Mouse (Mus musculus): Measurements from ENCODE around the gene Ceacam19. TPM values are rescaled to one million over a fixed set of nuclear protein-coding genes. Genes with fewer than 3 reads are reported as not detected.
"Not testable (repeated sequence)": the region's sequence is repeated elsewhere in the genome, so short reads cannot be mapped to it uniquely, and the experiment has no call there.

Ceacam19 gene
- not detected for total RNA-seq (2021)
- long read RNA-seq, experiment 1 = 0 reads
- long read RNA-seq, experiment 2 = 0 reads

DNA sequence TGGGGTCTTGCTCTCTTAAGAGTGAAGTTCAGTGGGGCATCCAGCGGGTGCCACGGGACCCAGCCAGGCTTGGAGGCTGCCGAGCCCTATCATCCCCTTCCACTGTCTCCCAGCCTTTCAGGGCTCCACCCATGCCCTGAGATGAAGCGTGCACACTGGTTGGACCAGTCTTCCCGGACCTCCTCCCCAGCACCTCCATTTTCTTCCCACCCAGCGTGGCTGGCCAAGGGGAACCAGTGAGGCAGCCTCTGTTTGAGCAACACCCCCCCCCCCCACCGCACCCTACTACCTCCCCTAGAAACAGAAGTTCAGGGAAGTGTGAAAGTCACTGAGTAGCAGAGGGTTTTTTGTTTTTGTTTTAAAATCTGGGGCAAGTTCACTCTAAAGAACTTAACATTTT lies at the start of gene Ceacam19:
TSS of gene Ceacam19 (minus strand) at position 117 of the 400 bp plus-strand sequence.
- no peak for DNase-seq (ENCODE audit: low spot score in 2 of 2)

DNA sequence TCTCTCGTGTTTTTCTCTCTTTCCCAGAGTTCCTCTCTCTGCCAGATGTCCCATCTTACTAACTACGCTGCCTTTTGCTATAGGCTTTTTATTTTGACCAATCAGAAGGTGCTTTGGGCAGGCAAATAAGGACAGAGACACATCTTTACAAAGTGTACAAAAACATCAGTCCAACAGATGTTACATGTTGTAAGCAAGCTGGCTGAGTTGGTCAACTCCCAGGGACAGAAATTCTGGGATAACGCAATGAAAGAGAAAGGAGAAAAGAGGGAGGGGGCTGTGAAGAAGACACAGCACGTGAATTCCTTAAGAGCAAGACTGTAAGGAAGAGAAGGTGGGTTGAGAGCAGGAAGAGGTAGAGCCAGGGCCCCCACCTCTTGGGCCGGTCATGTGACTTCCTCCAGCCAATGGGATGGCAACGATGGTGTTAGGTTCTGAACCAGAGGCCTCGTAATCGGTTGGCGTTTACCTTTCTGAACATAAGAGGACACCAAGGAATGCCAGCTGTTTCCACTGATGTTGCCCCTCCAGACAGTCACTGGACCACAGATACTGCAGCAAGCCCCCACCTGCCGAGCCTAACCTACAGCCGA lies 49.6 kb upstream of the Ceacam19 start:
- no peak for DNase-seq (ENCODE audit: low spot score in 2 of 2)

DNA sequence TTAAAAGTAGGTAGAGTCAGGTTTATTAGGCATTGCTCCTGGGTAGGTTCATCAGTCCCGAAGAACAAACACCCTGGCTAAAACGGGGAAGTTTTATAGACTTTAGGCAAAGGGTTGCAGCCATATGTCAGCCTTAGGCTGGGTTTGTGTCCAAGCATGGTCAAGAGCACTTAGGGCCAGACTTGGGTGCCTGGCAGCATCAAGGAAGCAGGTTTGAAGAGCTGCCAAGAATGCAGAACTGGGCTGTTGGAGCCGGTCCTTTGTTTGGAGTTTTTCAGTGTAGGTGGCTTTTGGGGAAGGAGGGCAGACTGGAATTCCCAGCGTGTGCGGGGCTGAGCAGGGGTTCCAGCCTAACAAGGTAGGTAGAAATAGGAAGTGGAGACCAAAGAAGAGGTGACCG lies 48.2 kb upstream of the Ceacam19 start:
- DNase-seq (ENCODE audit: low spot score in 2 of 2) = no peak

DNA sequence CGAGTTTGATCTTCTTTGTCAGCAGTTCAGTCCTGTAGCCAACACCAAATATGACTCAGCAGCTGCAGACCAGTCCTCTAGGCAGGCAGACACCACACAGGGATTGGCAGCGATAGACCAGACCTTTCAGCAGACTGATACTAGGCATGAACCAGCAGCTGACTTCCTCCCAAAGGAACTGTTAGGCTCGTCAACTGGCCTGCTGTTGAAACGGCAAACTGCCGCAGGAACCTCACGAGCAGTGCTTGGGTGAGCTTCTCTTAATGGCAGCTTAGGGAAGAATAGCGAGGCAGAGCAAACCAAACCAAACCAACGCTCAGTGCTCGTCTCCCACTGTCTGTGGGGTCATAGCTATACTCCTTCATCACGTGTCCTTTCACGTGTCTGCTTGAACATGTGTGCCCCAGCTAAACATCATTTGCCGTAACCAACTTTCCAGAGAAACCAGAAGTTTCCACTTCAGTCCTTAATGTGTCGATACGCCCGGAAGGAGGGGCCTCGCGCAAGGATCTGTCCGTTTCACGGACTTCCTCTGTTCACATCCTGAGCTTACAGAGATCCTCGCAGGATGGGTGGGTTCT lies 47.5 kb upstream of the Ceacam19 start:
- no peak for DNase-seq (ENCODE audit: low spot score in 2 of 2)

DNA sequence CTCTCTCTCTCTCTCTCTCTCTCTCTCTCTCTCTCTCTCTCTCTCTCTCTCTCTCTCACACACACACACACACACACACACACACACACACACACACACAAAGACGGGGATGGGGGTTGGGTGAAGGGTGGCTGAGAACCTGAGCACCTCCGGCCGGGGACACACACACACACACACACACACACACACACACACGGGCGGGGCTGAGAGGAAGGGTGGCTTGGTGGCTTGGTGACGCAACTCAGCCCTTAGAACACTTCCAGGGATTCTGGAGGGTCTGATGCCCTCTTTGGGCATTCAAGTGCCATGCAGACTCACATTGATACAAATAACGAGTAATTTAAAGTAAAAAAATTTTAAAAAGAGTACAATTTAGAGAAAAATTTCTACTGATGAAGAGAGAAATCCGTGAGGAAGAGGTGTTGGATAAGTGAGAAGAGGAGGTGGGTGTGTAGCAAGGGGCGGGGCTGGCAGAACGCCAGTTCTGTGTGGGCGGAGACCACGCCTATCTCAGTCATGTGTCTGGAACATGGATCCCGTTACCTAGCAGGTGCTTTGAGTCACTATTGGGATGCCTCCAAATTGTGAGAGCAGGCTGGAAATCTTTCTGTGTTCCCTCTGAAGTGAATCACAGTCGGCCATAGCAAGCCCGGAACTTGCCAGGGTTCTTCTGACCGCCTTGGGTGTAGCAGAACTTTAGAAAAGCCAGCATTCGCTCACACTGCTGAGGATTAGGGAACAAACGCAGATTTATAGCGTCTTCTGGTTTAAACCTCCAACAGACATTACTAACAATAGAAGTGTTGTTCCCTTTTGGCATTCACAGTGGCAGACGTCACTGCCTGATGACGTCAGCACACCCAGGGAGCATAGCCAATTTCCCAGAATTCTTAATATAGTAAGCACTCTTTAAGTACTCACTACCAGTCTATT lies 45.4 kb upstream of the Ceacam19 start:
- peak; percentile 55 to 63 for DNase-seq (ENCODE audit: low spot score in 2 of 2)

DNA sequence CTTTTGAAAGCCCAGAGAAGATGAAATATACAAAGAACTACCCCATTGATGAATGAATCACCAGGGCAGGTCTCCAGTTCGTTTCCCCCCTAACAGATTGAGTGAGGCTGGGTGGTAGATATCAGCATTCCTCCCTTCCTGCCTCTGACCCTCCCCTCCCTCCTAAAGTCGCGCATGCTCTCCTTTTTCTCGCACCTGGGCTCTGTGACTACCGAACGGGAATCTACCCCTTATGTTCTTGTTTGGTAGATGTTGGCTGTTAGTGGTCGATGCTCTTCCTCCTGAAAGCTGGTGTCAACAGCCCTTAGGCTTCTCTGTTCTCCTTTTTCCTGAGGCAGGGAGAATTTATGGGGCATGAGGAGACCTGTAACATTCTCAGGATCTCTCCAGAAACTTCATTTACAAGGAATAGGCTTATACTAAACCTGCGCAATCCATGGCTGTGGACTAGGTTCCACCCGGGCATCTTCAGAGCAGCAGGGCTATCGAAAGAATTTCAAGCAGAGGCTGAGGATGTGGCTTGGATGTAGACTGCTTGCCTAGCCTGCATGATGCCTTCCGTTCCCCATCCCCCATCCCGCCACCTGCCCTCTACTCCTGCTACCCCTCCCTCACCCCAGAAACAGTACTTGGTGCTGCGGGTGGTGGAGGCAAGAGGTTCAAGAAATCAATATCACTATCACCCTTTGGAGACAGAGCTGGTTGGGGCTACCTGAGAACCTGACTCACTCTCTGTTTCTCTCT lies 44.5 kb upstream of the Ceacam19 start:
- no peak for DNase-seq (ENCODE audit: low spot score in 2 of 2)

DNA sequence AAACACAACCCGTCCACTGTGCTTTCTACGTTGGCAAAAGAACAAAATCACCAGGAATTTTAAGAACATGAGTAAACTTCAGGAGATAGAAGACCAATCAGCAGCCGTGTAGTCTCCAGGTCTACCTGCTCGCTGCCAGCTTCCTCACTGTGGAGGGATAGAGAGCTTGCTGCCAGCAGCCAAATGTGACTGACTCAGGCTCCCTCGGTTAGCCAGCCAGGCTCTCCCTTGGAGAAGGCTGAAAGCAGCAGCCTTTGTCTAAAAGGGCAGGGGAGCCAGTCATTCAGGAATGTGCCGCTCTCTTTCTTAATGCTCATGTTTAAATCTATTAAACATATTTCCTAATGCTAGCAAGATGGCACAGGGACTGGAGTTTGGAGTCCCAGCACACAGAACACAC lies 42.7 kb upstream of the Ceacam19 start:
- not testable (repeated sequence) for DNase-seq (ENCODE audit: low spot score in 2 of 2)

DNA sequence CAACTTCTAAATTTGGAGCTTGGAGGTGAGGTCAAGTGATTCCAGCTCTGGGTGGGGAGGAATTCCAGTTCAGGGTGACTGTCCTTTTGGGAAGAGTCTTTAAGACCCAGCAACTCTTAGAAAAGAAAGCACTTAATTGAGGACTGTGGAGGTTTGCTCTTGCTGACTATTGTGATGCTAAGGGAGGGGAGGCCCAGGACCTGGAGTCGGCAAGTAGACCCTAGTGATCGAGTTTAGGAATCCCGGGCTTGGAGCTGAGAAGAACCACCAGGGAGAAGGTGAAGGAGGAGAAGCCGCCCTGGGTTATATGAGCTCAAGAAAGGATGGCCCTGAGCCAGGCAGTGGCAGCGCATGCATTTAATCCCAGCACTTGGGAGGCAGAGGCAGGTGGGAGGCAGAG lies 40.7 kb upstream of the Ceacam19 start:
- DNase-seq (ENCODE audit: low spot score in 2 of 2) = no peak

DNA sequence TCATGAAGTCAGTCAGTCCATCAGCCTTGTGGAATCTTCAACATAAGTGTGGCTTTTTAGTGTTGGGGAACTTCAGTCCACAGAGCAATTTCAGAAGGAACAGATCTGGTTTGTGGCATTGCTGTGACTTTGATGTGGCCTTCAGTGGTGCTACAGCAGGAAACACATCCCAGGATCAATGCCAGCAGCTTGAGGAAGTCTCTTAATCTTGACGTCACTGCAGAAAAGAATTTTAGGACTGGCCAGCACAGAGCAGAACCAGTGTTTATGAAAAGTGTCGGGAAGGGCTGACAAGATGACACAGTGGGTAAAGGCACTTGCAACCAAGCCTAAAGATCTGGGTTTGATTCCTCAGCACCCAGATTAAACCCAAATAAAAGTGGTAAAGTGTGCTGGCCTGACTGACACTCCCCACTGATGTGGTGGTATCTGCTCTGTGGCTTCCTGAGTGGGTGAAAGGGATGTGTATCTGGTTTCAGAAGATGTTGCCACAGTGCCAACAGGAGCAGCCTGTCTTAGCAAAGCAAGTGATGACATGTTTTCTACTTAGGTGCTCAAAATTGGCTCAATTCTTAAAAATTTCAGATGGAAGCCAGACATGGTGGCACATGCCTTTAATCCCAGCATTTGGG lies 39.2 kb upstream of the Ceacam19 start:
- no peak for DNase-seq (ENCODE audit: low spot score in 2 of 2)

DNA sequence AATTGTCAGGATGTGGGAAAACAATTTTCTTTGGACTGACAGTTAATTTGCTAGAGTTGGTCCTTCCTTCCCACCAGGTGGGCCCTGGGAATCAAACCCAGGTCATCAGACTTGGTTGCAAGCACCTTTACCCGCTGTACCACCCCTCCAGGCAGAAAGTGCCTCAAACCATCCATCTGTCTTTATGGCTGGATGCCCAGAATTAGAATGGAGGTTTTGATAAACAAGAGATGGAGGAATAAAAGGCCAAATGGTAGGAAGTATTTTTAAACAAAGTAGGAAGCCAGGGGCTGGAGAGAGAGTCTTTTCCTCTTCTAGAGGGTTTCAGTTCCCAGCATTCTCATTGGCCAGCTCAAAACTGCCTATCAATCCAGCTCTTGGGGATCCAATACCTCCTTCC lies 37.6 kb upstream of the Ceacam19 start:
- no peak for DNase-seq (ENCODE audit: low spot score in 2 of 2)

DNA sequence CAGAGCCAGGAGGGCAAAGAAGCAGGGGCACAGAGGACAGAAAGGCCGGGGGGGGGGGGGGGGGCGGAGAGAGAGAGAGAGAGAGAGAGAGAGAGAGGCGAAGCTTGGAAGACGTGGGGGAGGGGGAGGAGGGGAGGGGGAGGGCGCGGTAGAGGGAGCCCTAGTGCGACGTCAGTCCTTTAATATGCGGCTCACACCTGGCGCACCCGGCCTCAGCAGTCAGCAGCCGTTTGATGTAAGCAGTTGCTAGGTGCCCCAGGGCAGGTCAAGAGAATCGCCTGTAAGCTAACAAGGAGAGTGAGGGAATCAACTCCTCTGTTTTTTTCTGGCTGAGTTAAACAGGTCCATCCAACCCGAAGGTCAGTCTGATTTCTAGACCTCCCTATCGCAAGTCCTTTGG lies 36.0 kb upstream of the Ceacam19 start:
- DNase-seq (ENCODE audit: low spot score in 2 of 2) = no peak

DNA sequence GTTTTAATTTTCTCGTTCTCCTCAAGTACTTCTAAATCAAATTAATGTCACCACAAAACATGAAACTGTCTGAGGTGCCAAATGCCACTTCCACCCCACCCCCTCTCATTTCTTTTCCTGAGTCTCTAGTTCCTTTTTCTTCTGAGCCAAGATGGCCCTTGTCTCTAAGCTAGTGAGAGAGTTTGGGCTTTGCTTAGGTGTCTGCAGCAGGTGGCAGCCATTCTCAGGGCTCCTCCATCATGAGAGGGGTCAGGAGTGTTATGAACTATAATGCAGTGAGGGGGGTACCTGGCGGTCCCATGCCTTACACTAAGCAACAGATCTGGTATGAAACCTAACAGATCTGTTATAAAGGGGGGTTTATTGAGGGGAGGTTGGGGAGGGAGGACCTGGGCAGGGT lies 35.6 kb upstream of the Ceacam19 start:
- DNase-seq (ENCODE audit: low spot score in 2 of 2) = no peak

DNA sequence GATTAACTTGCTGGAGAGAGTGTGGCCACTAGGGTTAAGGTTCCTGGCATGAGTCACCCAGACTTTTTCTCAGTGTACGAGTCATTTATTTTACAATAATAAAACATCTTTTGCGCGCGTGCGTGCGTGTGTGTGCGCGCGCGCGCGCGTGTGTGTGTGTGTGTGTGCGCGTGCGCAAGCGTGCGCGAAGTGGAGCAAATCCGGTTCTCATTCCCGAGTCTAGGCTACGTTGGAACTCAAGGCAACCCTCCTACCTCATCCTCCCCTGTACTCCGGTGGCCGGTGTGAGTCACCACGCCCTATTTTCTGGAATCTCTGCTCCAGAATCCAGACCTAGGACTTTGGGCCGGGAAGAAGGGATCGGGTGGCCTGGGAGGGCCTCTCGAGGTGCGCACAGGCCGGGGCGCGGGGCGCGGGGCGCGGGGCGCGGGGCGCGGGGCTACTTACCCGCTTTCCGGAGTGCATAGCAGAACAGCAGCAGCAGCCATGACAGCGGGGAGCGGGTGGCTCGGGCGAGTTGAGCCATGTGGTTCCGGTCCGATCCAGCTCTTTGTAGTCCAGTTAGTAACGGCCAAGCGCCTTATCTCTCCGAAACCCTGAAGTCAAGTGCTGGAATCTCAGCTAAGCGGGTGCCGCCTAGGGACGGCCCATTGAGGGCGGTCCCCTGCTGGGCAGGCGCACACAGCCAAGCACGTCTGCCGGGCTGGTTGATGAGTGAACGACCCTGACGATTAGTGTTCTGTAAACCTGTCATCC lies 32.9 kb upstream of the Ceacam19 start, which contains the start of gene Pvr:
TSS of gene Pvr (minus strand) at position 655 of the 756 bp plus-strand sequence.
- peak; percentile 72 to 78 for DNase-seq (ENCODE audit: low spot score in 2 of 2)

DNA sequence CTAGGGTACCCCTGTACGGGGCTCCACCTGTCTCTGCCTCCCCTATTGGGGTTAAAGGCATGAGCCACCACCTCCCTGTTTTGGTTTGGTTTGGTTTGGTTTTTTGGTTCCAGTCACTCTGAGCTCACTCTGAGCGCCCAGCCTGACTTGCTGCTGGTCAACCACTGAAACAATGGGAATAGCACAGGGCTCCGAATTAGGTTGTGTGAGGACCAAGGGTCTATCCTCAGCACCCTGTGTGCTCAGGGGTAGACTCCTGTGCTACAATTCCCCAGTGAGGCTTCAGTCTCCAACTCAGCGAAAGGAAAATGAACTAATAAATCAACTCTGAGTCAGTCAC lies 32.4 kb upstream of the Ceacam19 start:
- peak in 1 of 2 experiments; percentile 22 for DNase-seq (ENCODE audit: low spot score in 2 of 2)

DNA sequence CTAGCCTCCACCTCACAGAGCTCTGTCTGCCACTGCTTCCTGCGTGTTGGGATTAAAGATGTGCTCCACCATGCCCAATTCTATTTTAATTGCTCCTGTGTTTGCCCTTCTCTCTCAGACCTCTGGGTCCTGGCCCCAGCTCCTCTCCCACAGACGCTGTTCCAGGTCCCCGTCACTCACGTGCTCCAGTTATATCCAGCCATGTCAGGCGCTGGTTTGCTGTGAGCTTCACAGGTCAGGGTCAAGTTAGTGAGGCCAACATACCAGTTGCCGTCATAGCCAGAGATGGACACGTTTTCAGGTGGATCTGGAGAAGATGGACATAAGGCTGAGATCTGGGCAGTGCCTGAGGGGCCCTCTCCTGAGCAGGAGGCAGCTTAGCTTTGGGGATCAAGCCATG lies 26.8 kb upstream of the Ceacam19 start:
- DNase-seq (ENCODE audit: low spot score in 2 of 2) = no peak

DNA sequence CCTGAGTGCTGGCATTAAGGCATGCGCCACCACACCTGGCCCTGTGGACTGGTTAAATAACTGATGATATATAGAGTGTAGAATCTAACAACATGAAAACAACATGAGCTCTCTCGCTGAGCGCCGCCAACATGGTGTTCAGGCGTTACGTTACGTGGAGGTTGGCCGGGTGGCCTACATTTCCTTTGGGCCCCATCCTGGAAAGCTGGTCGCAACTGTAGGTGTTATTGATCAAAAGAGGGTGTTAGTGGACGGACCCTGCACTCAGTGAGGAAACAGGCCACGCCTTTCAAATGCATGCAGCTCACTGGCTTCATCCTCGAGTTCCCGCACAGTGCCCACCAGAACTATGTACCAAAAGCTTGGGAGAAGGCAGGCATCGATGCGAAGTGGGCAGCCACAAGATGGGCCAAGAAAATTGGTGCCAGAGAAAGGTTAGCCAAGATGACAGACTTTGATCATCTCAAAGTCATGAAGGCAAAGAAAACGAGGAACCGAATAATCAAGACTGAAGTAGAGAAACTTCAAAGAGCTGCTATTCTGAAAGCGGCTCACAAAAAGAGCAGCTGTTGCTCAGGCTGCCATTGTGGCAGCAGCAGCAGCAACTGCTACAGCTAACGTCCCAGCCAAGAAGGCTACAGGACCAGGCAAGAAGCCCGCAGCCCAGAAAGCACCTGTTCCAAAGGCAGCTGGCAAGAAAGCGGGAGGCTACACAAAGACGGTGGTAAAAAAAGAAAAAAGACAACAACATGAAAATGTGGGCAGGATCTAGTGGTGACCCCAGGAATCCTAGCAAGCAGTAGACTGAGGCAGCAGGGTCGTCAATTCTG lies 24.1 kb upstream of the Ceacam19 start:
- DNase-seq (ENCODE audit: low spot score in 2 of 2) = no peak

DNA sequence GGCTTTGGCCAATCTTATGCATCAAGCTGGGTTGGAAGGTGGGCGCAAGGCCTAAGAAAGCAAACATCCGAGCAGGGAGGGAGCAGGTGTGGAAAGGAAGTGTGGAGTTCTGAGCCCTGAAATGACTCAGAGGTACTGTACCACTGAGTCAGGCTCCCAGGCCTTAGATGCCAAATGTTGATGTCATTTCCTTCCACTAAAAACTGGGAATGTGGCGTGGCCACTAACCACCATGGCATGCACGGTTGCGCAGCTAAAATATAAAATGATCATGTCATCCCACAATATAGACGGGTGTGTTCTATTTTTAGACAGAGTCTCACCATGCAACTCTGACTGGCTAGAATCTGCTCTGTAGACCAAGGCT lies 23.5 kb upstream of the Ceacam19 start:
- DNase-seq (ENCODE audit: low spot score in 2 of 2) = no peak

DNA sequence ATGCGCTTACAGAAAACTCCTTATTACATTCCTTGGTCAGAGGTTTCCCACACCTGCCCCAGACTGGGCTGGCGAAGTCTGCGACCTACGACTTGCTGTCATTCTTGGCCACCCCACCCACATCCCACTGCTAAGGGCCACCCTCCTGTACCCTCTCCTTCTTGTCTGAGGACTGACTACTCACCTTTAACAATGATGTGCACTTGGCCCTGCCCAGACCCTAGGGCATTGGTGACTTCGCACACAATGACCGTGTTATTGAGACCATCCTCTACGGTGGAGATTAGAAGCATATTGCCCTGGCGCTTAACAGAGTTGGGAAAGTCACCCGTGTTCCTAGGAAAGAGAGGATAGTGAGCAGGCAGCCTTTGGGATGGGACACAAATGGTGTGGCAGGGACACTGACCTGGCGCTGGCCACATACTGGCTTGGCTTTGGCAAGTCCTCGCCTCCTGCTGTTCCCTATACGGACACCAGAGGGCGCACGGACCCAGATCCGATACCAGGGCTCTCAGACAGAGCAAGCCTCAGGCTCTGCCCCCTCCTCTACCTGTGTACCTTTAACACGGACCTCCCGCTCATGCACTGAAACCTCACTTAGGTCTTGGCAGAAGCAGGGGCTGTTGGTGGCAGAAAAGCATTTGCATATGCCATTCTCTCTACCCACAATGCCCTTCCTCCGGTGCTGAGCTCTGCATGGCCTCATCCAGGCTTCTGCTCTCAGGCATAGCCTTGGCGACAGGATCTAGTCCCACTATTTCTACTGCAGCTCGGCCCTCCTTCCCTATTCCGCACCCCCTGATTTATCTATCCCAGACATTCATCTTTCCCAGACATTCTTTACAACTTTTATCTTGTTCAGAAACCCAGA lies 22.9 kb upstream of the Ceacam19 start:
- DNase-seq (ENCODE audit: low spot score in 2 of 2) = peak; percentile 86 to 89

Measured in adrenal gland, adult 18-20 months (tissue).